Mouse (Mus musculus) bone marrow, adult 2 months (tissue): ENCODE measurements around the gene Vwa8.

ENCODE experiments used
- CTCF ChIP-seq: fragments of 200-500 bp; IDR thresholded peaks from 2 replicates; pipeline ENCODE4 v1.5.1; 2011; ENCODE audit warnings: low read length, control low read depth; ENCODE audit not compliant: control insufficient read depth, insufficient read depth
- POLR2A ChIP-seq: fragments of 200-500 bp; IDR thresholded peaks from 2 replicates; pipeline ENCODE4 v1.6.1; 2011; ENCODE audit warnings: low read depth, mild to moderate bottlenecking, control low read depth, low read length, borderline replicate concordance; ENCODE audit not compliant: control insufficient read depth

DNA sequence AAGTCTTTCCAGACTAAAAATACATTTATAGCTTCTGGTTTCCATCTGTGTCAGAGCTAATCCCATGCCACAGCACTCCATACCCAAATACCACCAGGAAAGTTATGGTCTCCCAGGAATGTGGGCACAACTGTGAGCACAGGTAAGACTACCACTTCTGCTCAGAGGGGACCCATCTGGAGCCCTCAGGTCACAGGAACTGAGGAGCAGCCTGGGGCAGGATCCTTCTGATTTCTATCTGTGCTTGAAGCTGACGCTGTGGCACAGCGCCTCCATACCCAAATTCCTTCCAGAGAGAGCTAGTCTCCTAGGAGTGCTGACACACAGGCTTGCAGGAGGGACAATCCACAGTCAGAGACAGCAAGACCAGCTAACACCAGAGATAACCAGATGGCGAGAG, 361.0 kb downstream of the Vwa8 start:
- TF ChIP-seq CTCF (no peak), POLR2A (no peak)
